Mouse (Mus musculus) MEL (cell line): ENCODE data around the gene Cemip. TPM values are rescaled to one million over a fixed set of nuclear protein-coding genes. Genes with fewer than 3 reads are reported as not detected.
"Not testable (repeated sequence)": the region's sequence is repeated elsewhere in the genome, so short reads cannot be mapped to it uniquely, and the experiment has no call there.

Source experiments
- DNase-seq: peaks from one replicate; pipeline ENCODE4 v3.0.0; 2011; ENCODE audit warnings: low read depth, low spot score
- H3K27ac ChIP-seq: 2 replicates; pipeline ENCODE4 v1.5.1; 2012; ENCODE audit warnings: low read depth, mild to moderate bottlenecking, control low read depth, low read length, moderate library complexity; ENCODE audit not compliant: control insufficient read depth
- H3K27me3 ChIP-seq, 2 experiments: fragments of 150-350 bp in 1 of 2; sonication (generic) in 1 of 2; 2 replicates each; pipeline ENCODE4 v1.6.1; 2012; ENCODE audit warnings: low read length in 2 of 2, mild to moderate bottlenecking in 2 of 2, improper control_type of control experiment in 1 of 2, moderate library complexity in 1 of 2; ENCODE audit not compliant: insufficient read depth in 2 of 2, control insufficient read depth in 1 of 2
- H3K36me3 ChIP-seq, 2 experiments: 2 replicates each; pipeline ENCODE4 v1.6.1; 2012 to 2014; ENCODE audit warnings: low read length in 2 of 2, improper control_type of control experiment in 1 of 2, inconsistent platforms in 1 of 2, mild to moderate bottlenecking in 1 of 2; ENCODE audit not compliant: insufficient read depth in 2 of 2, control insufficient read depth in 1 of 2
- H3K4me1 ChIP-seq, 2 experiments: fragments of 150-350 bp in 1 of 2; sonication (generic) in 1 of 2; 2 replicates each; pipeline ENCODE4 v1.6.1; 2012; ENCODE audit warnings: low read length in 2 of 2, improper control_type of control experiment in 1 of 2, mild to moderate bottlenecking in 1 of 2; ENCODE audit not compliant: insufficient read depth in 2 of 2, control insufficient read depth in 1 of 2
- H3K4me3 ChIP-seq, 2 experiments: fragments of 150-350 bp in 1 of 2; sonication (generic) in 1 of 2; 2 replicates each; pipeline ENCODE4 v1.5.1; 2012; ENCODE audit warnings: low read depth in 2 of 2, low read length in 2 of 2, mild to moderate bottlenecking in 2 of 2, moderate library complexity in 2 of 2, control low read depth in 1 of 2, improper control_type of control experiment in 1 of 2; ENCODE audit not compliant: control insufficient read depth in 1 of 2, insufficient read depth in 1 of 2
- H3K79me2 ChIP-seq: 2 replicates; pipeline ENCODE4 v1.6.1; 2012; ENCODE audit warnings: mild to moderate bottlenecking, low read length, moderate library complexity; ENCODE audit not compliant: control insufficient read depth, poor library complexity, insufficient read depth
- H3K9ac ChIP-seq: 2 replicates; pipeline ENCODE4 v1.6.1; 2012; ENCODE audit warnings: low read depth, mild to moderate bottlenecking, control low read depth, low read length, moderate library complexity; ENCODE audit not compliant: control insufficient read depth, poor library complexity, severe bottlenecking
- H3K9me3 ChIP-seq: fragments of 150-350 bp; sonication (generic); replicated peaks from 2 replicates; pipeline ENCODE4 v1.6.1; 2012; ENCODE audit warnings: mild to moderate bottlenecking, low read length, improper control_type of control experiment, moderate library complexity; ENCODE audit not compliant: insufficient read depth
- CHD1 ChIP-seq: IDR thresholded peaks from 2 replicates; pipeline ENCODE4 v1.6.1; 2012; ENCODE audit warnings: low read depth, mild to moderate bottlenecking, inconsistent platforms, low read length, improper control_type of control experiment
- CHD2 ChIP-seq: IDR thresholded peaks from 2 replicates; pipeline ENCODE4 v1.6.1; 2011; ENCODE audit warnings: low read length, improper control_type of control experiment
- E2F4 ChIP-seq: IDR thresholded peaks from 2 replicates; pipeline ENCODE4 v1.6.1; 2011; ENCODE audit warnings: low read depth, low read length, improper control_type of control experiment, borderline replicate concordance
- ELF1 ChIP-seq: IDR thresholded peaks from 2 replicates; pipeline ENCODE4 v1.6.1; 2014; ENCODE audit warnings: low read depth, mild to moderate bottlenecking, inconsistent platforms, low read length, improper control_type of control experiment, moderate library complexity
- ETS1 ChIP-seq: IDR thresholded peaks from 2 replicates; pipeline ENCODE4 v1.6.1; 2012; ENCODE audit warnings: low read depth, mild to moderate bottlenecking, inconsistent platforms, low read length, improper control_type of control experiment, moderate library complexity
- GATA1 ChIP-seq: IDR thresholded peaks from 2 replicates; pipeline ENCODE4 v1.6.1; 2011; ENCODE audit warnings: low read depth, low read length, improper control_type of control experiment
- MAFK ChIP-seq: IDR thresholded peaks from 2 replicates; pipeline ENCODE4 v1.6.1; 2011; ENCODE audit warnings: low read depth, mild to moderate bottlenecking, low read length, improper control_type of control experiment, borderline replicate concordance
- MAZ ChIP-seq: IDR thresholded peaks from 2 replicates; pipeline ENCODE4 v1.6.1; 2012; ENCODE audit warnings: low read depth, mild to moderate bottlenecking, inconsistent platforms, low read length, improper control_type of control experiment
- MXI1 ChIP-seq: IDR thresholded peaks from 2 replicates; pipeline ENCODE4 v1.6.1; 2011; ENCODE audit warnings: mild to moderate bottlenecking, low read depth, low read length, improper control_type of control experiment
- MYB ChIP-seq: IDR thresholded peaks from 2 replicates; pipeline ENCODE4 v1.6.1; 2011; ENCODE audit warnings: mild to moderate bottlenecking, low read depth, low read length, improper control_type of control experiment
- NELFE ChIP-seq: IDR thresholded peaks from 2 replicates; pipeline ENCODE4 v1.6.1; 2011; ENCODE audit warnings: low read depth, low read length, improper control_type of control experiment
- NRF1 ChIP-seq: IDR thresholded peaks from 2 replicates; pipeline ENCODE4 v1.6.1; 2014; ENCODE audit warnings: low read depth, mild to moderate bottlenecking, inconsistent platforms, low read length, improper control_type of control experiment, moderate library complexity; ENCODE audit not compliant: poor library complexity, insufficient read depth, severe bottlenecking
- SIN3A ChIP-seq: IDR thresholded peaks from 2 replicates; pipeline ENCODE4 v1.6.1; 2012; ENCODE audit warnings: low read length, improper control_type of control experiment, inconsistent platforms
- USF1 ChIP-seq: IDR thresholded peaks from 2 replicates; pipeline ENCODE4 v1.6.1; 2014; ENCODE audit warnings: low read depth, mild to moderate bottlenecking, inconsistent platforms, low read length, improper control_type of control experiment, moderate library complexity
- ZKSCAN1 ChIP-seq: IDR thresholded peaks from 2 replicates; pipeline ENCODE4 v1.6.1; 2012; ENCODE audit warnings: low read depth, mild to moderate bottlenecking, inconsistent platforms, low read length, improper control_type of control experiment, moderate library complexity
- ZNF384 ChIP-seq: IDR thresholded peaks from 2 replicates; pipeline ENCODE4 v1.6.1; 2012; ENCODE audit warnings: low read depth, mild to moderate bottlenecking, inconsistent platforms, low read length, improper control_type of control experiment
- polyA plus RNA-seq, 2 experiments: library from polyadenylated mRNA; stranded (reverse) in 1 of 2; unstranded in 1 of 2; fragments of >175 nt in 1 of 2; fragments of >200 nt in 1 of 2; gene quantifications; 2 replicates each; pipeline versions ENCODE4 v1.2.1 to v1.2.4; 2012; ENCODE audit warnings: low replicate concordance in 2 of 2, low read depth in 1 of 2; ENCODE audit not compliant: insufficient read length in 2 of 2, insufficient read depth in 1 of 2, missing spikeins in 1 of 2
- total RNA-seq: library from RNA; depleted of rRNA; stranded (reverse); fragments of 300-350 nt; gene quantifications from 2 replicates; pipeline ENCODE4 v1.2.3, GENCODE M21; 2012

The Cemip gene
- total and polyA plus RNA-seq, 3 experiments, result not detected

- TF ChIP-seq E2F4, result no peak
- TF ChIP-seq SIN3A, result peak; percentile 54
- no peak for TF ChIP-seq CHD1
- TF ChIP-seq MAFK, result no peak
- TF ChIP-seq MXI1, result peak; percentile 53; the same call in 1 of the 2 replicates
- TF ChIP-seq NRF1, result peak; percentile 79
- TF ChIP-seq GATA1, result no peak; the same call in 1 of the 2 replicates
- TF ChIP-seq ELF1, result 0 out of 2 replicates have a peak, but pooled peaks have one; percentile 8
- peak; percentile 88 for TF ChIP-seq NELFE
- TF ChIP-seq MAZ, result no peak
- TF ChIP-seq ZKSCAN1, result 0 out of 2 replicates have a peak, but pooled peaks have one; percentile 15
- no peak for TF ChIP-seq ZNF384
- TF ChIP-seq, all 39 proteins: peak for 15
Measured at GRCm38 (mm10) chr7:83891433-83892332, 194.6 kb downstream of the Cemip start (continued).

DNA sequence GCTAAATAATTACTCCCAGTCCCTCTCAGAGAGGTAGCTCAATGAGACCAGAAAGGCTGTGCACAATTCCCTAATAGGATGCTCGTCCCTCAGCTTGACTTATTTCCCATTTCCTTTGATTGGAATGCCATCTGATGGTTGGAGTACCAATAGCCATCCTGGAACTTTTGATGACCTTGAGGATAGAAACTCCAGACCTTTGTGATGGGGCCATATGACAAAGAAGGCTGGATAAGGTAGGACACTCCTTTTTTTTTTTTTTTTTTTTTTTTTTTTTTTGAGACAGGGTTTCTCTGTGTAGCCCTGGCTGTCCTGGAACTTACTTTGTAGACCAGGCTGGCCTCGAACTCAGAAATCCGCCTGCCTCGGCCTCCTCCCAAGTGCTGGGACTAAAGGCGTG is 196.4 kb downstream of the Cemip start:
- not testable (repeated sequence) for DNase-seq, H3K27me3 ChIP-seq, H3K9ac ChIP-seq, H3K9me3 ChIP-seq, H3K27ac ChIP-seq, H3K4me3 ChIP-seq
- Histone ChIP-seq H3K36me3 (peaks cover 0 to 29% of the 10 kb centered on the region in 2 experiments; a peak in 3 of 4 replicates), H3K4me1 (peaks cover 18 to 23% of the 10 kb centered on the region in 2 experiments), H3K79me2 (peaks cover 23% of the 10 kb centered on the region)
- peak; percentile 39; the same call in 1 of the 2 replicates for TF ChIP-seq ZNF384
- TF ChIP-seq, all 39 proteins: peak for 1; not testable (repeated sequence) for 38

- Histone ChIP-seq H3K79me2 (peaks cover 20% of the 10 kb centered on the region), H3K9ac (no peak overlapping the region)
- TF ChIP-seq ELF1 (no peak), NELFE (no peak), MYB (no peak), NRF1 (no peak), ETS1 (peak; percentile 51), CHD2 (no peak), USF1 (peak; percentile 50; the same call in 1 of the 2 replicates), ZNF384 (peak; percentile 34)
- TF ChIP-seq, all 39 proteins: peak for 3
- DNase-seq, result no peak
- Histone ChIP-seq H3K9me3 (no peaks in the 10 kb centered on the region), H3K4me1 (peaks cover 18 to 19% of the 10 kb centered on the region in 2 experiments), H3K27me3 (no peaks in the 10 kb centered on the region), H3K36me3 (peaks cover 0 to 23% of the 10 kb centered on the region in 2 experiments; a peak in 2 of 4 replicates), H3K4me3 (no peak overlapping the region), H3K27ac (no peak overlapping the region)
Measured at GRCm38 (mm10) chr7:83889383-83889782, 196.9 kb downstream of the Cemip start.
